Mouse (Mus musculus): ENCODE measurements at regions not wholly inside any gene's neighbourhood (a gene's known extent, or its start where the extent isn't known, plus 50 kb on each side); places are given as distances from the start of the nearest gene placed in this dataset.
A peak's percentile ranks its signal among the peaks of the same experiment; 100 is the strongest.

DNA sequence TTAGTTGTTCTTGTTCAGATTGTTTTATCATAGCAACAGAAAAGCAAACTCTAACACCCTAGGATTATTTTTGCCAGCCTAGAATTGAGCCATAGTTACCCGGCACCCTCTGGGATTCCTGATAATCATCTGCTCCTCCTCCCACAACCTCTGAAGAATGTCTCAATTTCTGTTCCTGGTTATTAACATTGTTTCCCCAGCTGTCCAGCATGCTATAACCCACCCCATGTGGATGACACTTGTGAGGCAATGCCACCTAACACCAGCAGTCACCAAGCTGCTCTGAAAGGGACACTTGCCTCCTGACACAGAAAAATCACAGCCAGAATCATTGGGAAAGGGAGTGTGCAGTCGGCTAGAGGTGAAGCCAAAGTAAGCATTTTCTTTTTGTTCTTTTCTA lies 2442.1 kb upstream of the Gm7489 start:
- no peak for DNase-seq

DNA sequence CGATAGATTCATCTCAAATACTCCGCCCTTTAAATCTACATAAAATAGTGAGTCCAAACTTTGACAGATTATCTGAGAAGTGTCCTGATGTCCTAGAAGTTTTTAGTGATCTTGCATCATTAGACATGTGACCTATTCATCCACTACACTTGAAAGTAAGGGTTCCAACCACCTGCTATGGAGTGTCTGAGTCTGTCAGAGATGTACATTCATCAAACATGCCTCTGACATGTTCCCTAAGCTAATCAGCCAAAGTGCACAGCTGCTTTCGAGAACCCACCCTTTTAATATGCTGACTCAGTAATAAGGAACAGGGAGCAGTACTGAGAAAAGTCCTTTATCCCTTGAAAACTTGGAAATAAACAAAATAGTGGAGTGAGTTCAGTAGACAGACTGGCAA lies 2414.8 kb upstream of the Gm7489 start:
- no peak for DNase-seq

DNA sequence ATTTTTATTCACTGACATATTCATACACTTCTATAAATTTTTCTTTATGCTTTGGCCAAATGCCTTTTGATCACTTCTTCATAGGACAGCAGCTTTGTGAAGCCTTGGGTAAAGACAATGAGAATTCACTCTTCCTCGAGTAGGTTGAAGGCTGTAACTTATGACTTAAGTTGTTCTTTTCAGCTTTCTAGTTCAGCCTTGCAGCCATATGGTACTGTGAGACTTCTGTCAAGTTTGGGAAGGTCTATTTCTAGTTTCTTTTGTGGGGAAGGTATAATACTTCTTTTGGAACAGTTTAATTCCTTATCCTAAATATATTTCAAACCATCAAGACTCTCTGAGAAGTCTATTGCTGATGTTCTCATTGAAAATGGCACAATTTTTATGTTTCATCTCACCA lies 2413.6 kb upstream of the Gm7489 start:
- no peak for DNase-seq

DNA sequence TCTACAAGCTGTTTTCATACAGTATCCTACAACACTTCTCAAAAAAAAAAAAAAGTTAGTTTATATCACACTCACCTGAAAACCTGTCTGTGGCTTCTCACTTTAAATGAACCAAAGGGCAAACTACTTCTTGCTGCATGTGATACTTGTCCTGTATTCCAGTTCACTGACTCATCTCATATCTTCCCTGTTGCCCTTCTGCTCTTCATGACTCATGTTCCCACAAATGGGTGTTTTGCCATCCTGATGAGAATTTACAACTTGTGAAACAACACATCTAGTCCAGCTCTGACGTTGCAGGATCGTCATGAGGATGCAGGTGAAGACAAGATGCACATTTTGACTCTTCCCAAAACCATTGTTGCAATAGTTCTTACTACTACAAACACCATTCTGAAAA lies 2412.7 kb upstream of the Gm7489 start:
- no peak for DNase-seq

DNA sequence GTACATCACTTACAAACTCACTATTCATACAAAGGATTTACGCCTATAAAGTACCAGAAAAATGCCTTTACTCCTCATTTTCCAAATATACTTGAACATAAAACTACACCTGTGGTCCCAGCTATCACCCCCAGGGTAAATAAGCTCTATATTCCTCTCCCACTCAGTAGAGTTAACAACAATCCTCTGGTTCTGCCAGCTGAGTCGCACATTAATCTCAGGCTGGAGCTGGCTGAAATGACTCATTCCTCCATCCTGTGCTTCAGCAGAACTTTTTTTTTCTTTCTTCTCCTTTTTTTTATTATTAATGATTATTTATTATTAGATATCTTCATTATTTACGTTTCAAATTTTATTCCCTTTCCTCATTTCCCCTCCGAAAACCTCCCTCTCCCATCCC lies 2402.8 kb upstream of the Gm7489 start:
- DNase-seq = no peak

DNA sequence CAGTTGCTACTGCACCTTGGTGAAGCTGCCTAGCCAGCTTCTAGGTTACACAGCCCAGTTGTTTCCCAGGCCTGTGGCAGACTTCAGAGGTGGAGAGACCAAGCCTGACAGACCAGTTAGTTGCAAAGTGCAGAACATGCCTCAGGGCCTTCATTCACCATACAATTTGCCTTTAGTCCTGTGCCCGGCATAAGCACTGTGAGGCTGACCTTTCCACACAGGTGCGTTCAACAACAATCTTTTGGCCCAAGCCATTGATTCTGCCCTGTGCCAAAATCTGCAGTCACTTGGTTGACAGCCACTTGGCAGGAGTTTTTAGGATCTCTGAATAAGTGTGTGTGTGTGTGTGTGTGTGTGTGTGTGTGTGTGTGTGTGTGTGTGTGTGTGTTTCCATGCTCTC lies 2400.5 kb upstream of the Gm7489 start:
- peak; percentile 30 for DNase-seq

DNA sequence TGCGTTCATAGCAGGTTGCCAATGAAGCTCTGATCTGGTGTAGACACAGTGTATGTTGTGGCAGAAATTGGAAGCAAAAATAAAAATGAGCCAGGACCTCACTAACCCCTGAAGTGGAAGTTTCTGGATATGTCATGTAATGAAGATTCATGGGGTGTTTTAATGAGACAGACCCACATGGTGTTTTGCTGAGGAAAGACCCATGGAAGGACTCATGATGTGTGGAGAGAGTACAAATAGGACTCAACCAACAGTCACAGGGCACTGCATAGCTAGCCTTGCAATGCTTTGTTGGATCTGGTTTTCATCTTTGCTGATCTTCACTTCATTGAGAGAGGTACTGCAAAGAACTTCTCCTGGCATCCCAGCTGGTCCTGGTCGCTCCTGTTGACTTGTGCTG lies 2399.2 kb upstream of the Gm7489 start:
- DNase-seq = no peak

DNA sequence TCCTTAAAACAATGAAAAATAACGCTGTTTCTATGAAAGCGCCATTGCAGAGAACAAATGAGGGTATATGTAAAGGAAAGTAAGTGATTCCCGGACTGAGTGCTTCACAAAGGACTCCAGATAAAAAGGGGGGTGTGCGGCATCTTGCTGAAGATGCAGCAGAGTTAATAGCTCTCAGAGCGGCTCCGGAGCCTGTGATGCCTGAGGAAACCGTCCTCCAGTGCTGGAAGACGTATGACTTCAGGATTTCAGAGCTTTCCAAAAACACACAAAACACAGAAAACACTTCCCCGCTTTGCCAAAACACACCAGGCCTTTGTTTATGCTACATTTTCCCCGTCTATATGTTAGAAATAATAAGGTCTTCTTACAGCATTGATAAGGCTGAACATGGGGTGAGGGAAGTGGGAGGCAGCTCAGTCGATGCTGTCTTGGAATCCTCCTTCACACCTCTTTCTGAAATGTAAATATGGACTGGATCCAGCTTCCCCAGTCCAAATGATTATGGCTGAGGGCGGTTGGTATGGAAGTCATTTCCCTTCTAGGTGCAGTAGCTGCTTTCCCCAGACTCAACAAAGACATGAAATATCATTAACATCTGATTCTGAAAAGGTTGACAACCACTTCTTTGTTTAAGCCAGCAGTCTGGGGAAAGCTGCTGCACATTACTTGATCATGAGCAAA lies 2382.5 kb upstream of the Gm7489 start:
- DNase-seq = no peak

DNA sequence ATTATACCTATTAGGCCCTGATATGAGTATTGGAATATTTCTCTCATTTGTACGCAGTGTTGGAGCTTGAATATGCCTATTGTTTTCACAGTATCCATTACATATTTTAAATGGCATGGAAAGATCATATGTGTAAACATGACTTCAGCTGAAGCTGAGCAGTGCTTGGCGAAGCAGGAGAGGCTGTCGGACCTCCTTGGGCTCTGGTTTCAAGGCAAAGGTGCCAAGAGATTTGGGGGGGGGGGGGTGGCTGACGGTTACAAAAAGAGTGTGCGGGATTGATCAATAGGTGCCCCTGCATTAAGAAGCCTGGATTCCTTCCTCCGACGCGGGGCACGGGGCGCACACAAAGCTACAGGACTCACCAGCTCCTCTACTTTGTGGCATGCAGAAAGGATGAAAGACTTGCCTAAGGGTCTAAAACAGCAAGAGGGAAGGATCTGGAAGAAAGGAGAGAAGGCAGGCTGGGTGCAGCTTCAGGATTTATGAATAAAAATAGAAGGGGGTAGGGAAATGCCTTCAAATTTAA lies 2381.9 kb upstream of the Gm7489 start:
- DNase-seq = no peak

DNA sequence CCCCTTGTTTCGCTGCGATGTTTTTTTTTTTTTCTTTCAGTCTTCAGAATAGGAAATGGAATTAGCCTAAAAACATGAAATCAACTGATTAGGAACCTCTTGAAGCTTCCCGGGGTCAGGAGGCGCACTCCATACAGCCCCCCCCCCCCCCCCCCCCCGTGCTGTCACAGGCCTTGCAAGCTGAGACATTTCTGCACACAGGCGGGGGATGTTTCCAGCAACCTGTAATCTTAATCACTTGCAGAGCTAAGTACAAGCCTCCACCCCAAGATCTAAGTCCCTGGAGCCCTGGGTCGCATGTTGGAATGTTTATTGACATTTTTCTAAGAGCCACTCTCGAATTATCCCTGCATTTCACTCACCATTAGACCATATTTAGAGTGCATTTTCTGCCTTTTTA lies 2381.4 kb upstream of the Gm7489 start:
- DNase-seq = no peak

DNA sequence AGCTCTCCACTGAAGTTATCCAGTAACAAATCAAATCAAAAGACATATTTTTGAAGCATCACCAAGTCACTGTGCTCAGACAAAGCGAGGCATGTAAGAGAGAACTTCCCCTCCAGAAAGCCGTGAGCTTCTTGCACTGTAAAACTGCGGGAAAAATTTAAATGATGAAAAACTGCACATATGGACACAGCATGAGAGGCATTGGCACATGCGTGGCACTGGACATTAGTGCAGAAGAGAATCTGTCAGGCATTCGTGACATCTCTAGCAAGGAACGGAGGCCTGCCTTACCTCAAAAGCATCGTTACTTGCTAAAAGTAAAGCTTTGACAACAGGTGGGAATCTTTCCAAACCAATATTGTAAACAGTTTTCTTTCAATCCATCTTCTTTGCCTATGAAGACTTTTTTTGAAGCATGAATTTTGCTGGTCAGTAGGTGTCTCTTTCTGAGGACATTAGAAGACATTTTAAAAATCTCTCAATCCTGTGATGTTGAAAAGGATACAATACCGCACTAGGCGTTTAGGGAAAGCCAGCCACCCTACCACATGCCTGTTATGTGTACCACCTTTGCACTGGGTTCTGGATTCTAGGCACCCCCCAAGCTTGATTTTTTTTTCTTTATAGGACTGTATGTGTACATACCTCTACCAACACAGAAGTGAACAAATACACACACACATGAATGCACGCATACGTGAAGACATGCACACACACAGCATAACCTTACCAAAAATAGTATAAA lies 2380.5 kb upstream of the Gm7489 start:
- no peak for DNase-seq

DNA sequence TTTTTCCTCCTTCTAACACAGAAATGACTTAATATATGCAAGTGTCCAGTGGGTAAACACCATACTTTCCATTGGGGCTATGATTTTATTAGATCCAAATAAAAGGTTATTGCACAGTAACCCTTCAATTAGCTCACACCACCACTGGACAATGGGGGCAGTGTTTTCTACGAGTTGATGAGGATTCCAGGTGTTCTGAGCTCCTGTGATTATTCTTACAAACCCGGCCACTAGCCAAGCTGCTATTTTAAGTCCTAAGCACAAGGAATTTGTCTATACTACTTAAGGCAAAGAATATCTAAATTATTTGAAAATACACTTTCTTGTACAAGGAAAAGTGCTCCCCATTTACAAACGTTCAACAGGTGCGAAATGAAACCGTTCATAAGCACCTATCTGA lies 2379.9 kb upstream of the Gm7489 start:
- no peak for DNase-seq

DNA sequence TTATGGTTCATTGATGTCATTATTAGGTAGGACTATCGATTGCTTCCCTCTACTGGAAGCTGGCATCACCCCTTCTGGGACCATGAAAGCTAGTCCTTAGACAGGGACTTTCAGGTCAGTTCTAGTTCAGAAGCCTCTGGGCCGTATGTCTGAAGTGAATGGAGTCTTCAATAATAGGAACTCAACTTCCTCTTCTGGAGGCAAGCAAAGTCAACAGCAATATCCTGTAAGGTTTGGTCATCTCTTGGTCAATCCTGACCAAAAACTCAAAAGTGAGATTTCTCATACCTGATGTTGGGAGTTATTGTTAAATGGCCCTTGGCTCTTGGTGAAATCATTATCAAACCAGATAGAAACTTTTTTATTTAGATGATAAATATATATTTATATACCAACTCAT lies 2377.6 kb upstream of the Gm7489 start:
- no peak for DNase-seq

DNA sequence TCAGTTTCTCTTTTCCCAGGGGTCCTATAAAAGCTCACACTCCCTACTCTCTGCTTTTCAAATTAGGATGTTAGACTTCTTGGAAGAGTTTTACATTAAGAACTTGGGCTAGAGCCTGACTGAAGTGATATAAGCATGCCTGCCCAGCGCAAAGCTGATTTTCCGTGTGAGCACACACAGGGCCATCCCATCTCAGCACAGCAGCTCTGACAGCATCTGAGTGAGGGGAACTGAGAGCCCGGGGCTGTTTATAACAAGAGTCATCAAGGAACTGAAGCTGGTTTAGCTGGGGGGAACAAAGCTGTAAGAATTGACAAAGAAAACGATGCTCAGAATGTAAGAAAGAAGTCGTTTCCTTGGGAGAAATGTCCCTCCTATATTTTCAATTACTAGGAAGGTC lies 2373.4 kb upstream of the Gm7489 start:
- no peak for DNase-seq

DNA sequence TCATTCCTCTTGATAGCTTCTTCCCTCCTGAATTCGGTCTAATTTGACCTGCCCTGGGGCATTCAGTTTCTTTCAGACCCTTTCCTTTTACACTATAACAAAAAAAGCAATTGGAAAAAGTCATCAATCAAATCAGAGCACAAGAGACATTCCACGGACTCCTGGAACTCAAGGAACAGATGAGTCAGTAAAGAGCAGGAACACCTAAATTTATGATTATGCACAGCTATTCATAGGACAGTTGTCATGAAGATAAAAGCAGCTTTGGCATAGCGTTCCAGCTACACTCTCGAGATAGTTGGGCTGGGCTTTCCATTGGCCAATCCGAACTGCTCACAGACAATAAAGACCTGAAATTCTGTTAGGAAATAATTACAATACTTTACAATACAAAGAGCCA lies 2348.4 kb upstream of the Gm7489 start:
- DNase-seq = no peak

DNA sequence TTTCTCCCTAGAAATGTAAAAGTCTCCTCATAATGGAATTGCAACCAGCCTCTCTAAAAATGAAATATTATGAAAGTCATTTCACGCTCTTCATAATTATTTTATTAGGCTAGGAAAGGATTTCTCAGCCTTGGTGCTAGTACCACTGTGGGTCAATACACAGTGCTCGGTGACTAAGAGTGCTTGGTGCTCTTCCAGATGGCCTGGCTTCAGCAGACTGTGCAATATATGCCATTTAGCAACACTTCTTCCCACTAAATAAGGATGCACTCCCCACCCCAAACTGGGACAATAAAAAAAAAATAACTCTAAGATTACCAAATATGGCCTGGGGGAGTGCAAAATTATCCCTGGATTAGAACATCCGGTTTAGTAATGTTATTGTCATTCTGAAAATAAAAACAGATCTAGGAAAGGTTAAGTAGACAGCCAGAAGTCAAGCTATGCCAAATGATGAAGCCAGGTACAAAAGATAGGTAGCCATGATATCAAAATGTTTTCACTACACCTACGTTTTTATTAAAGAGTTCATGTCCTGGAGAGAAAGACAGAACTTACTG lies 2333.4 kb upstream of the Gm7489 start:
- DNase-seq = no peak

DNA sequence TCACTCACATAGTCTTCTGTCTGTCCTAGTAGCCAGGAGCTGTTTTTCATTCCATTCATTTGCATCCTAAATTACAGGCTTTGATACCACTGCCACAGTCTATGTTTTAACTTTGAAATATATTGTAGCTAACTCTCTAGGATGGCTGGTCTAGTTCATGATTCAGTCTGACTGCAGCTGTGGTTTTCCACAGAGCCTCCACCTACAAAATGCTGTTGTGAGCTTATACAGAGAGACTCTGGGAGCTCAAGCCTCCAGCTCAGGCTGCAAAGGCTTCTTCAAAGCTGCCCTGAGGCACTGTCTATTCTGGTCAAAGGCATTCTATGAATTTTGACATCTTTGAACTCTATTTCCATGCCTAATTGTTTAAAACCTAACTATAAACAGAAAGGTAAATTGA lies 2326.5 kb upstream of the Gm7489 start:
- DNase-seq = no peak

DNA sequence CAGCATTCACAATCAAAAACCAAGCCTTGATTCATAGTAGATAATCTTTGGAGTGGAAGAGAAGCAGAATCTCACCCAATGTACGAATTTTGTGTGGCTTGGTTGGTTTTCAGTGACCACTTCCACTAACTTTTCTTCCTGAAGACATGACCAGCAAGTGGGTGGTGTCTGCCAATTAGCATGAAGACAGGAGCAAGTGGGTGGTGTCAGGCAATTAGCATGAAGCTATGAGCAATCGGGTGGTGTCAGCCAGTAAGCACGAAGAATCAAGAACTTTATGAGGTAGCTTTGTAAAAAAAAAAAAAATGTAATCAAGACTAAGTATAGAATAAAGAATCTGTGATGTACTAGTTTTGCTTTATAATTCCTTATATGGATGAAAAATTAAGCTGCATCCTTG lies 2319.2 kb upstream of the Gm7489 start:
- DNase-seq = no peak

DNA sequence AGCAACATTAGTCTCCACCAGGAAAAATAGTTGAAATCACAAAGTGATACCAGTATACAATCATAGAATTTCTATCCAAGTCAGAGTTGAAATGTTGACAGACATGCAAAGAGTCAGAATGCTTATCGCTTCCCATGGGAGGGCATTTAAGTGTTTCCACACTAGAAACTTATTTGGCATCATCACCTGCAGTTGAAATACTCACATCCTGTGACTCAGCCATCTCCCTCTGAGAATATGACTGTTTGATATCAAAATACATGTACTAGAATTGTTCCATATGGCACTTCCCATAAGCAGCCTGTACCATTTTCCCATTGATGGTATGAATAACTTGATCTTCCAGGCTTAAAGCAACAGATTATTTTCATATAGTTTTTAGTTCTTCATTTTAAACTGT lies 2314.1 kb upstream of the Gm7489 start:
- no peak for DNase-seq

DNA sequence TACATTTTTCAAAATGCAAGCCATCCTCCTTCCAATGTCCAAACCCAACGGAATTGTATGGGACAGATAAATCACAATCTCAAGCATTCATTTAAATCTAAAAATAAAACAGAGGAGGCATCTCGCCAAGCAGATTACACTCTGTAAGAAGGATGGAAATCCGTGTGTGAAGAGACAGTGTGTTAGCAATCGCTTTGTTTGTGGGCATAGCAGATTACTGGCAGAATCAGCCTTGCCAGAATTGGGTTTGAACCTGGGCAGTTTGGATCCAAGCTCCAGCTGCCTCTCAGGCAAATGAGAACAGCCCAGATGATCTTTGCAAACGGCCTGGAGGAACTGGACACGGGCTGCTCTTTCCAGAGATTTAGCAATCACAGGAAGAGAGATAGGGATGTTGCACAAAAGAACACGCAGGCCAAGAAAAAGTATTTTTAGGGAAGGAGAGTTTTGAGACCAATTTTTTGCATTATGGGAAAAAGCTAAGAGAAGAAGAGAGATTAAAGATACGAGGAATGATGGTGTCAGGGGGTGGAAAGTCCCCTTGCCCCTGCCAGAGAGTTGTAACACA lies 2310.1 kb upstream of the Gm7489 start:
- DNase-seq = no peak

DNA sequence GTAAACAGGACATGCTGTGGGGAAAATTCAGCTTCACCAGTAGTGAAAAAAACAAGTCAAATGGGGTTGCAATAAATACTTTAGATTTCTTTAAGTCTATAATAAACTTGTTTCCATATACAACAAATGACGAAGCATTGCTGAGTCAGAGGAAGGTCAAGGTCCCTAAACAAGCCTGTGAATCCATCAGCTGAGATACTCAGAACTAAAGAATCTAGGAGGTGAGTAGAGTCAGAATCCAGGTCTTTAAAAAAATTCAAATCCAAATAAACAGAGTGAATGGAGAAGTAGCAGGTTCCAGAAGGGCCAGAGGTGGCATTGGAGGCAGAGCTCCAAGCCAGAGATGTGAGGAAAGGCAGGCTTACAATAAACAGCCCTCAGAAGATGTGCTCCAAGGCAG lies 2301.1 kb upstream of the Gm7489 start:
- no peak for DNase-seq

DNA sequence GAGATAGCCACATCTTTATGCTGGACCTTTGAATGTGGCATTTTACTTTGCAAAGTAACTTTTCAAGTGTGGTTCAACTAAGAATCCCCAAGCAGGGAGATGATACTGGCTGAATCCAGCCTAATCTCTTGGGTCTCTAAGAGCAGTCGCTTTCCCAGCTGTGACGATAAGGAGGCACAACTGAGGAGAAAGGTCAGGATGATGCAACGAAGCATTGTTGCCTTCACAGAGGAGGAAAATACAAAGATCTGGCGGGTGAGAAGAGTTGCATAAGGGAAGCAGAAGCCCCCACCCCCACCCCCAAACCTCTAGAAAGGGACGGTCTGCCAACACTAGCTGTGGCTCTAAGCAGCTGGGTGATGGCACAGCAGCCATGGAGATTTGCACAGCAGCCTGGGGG lies 2298.6 kb upstream of the Gm7489 start:
- DNase-seq = no peak

DNA sequence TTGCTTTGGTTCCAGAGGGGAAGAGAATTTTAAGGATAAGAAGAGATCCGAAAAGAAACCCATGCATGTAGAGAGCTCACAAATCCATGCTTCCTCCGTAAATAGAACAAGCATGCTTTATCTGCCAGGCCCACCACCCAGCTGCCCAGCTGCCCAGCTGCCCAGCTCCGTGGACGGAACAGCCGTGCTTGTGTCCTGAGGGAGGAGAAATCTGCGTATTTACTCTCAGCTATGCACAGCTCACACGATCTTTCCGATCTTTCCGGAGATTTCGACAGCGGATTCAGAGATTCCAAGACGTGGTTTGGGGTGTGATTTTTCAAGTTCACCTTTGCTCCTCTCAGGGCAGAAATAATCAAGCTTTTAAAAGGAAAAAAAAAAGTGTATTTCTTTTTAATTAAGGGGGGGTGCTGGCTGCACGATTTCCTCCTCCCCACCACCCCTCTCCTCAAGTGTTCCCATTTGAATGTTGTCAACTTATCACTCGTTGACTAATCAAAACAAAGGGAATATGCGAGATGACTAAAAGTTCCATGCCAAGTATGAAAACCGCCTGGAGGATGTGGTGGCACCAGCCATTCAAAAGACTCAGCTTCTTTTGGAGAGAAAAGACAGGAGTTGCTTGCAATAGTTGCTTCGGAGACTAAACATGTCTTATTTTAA lies 2293.2 kb upstream of the Gm7489 start:
- DNase-seq = no peak

DNA sequence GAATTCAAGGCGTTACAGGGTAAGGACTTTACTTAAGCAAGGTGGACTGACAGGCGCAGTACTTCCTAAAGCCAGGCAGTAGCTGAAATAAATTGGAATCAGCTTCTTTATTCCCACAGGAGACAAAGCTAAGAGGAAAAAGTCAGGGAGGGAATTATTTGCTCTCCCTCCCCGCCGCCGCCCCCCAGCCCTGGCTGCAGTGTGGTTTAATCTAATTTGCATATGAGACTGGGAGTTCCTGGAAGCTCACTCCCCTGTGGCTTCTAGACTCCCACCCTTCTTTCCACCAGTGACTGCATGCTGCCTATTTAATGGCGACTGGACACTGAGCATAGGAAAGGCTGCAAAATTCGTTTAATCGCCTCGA lies 2292.7 kb upstream of the Gm7489 start:
- DNase-seq = no peak

Data from kidney, adult 18-20 months (tissue).